Mouse (Mus musculus) kidney, postnatal 4 days (tissue): ENCODE data around the gene Fanci.
A peak's percentile ranks its signal among the peaks of the same experiment; 100 is the strongest.

Experiments used
- DNase-seq, 2 experiments: peaks; one replicate each; pipeline ENCODE4 v3.0.0; 2021; ENCODE audit warnings: mixed read lengths in 2 of 2

Gene Fanci

GRCm38 (mm10) chr7:79387991-79388390 is 3.7 kb upstream of the Fanci start:
- no peak for DNase-seq

- DNase-seq, result no peak
Measured at GRCm38 (mm10) chr7:79388671-79389206, 3.0 kb upstream of the Fanci start.

GRCm38 (mm10) chr7:79390141-79390708 is 1.5 kb upstream of the Fanci start:
- no peak for DNase-seq

- DNase-seq, result no peak
Measured at GRCm38 (mm10) chr7:79391471-79391870, 258 bp upstream of the Fanci start.

GRCm38 (mm10) chr7:79392860-79393513 is 1.3 kb downstream of the Fanci start:
- DNase-seq, result peak in 1 of 2 experiments; percentile 35

GRCm38 (mm10) chr7:79393924-79394323 is 2.2 kb downstream of the Fanci start:
- DNase-seq, result no peak

- DNase-seq, result no peak
Measured at GRCm38 (mm10) chr7:79394666-79395065, 2.9 kb downstream of the Fanci start.

- no peak for DNase-seq
Measured at GRCm38 (mm10) chr7:79395186-79395585, 3.5 kb downstream of the Fanci start.

GRCm38 (mm10) chr7:79397446-79397963 is 5.8 kb downstream of the Fanci start:
- DNase-seq, result no peak

GRCm38 (mm10) chr7:79398426-79398825 is 6.7 kb downstream of the Fanci start:
- DNase-seq, result no peak

- DNase-seq, result no peak
Measured at GRCm38 (mm10) chr7:79398971-79399370, 7.2 kb downstream of the Fanci start.

GRCm38 (mm10) chr7:79400296-79400695 is 8.6 kb downstream of the Fanci start:
- no peak for DNase-seq

GRCm38 (mm10) chr7:79414449-79415375 is 23.0 kb downstream of the Fanci start:
- DNase-seq, result no peak

GRCm38 (mm10) chr7:79419950-79420349 is 28.2 kb downstream of the Fanci start:
- no peak for DNase-seq

- DNase-seq, result no peak
Measured at GRCm38 (mm10) chr7:79422876-79423275, 31.1 kb downstream of the Fanci start.

GRCm38 (mm10) chr7:79425804-79426203 is 34.1 kb downstream of the Fanci start:
- no peak for DNase-seq

GRCm38 (mm10) chr7:79428243-79428642 is 36.5 kb downstream of the Fanci start:
- no peak for DNase-seq

- DNase-seq, result no peak
Measured at GRCm38 (mm10) chr7:79440035-79440434, 48.3 kb downstream of the Fanci start.

- no peak for DNase-seq
Measured at GRCm38 (mm10) chr7:79447048-79447447, 55.3 kb downstream of the Fanci start.

- DNase-seq, result no peak
Measured at GRCm38 (mm10) chr7:79447486-79447885, 55.8 kb downstream of the Fanci start.

- no peak for DNase-seq
Measured at GRCm38 (mm10) chr7:79461721-79462120, 70.0 kb downstream of the Fanci start.

- no peak for DNase-seq
Measured at GRCm38 (mm10) chr7:79463376-79464077, 71.8 kb downstream of the Fanci start.
